Mouse (Mus musculus) ES-E14 (cell line): ENCODE data around the gene Fbxo36. TPM values are rescaled to one million over a fixed set of nuclear protein-coding genes. Genes with fewer than 3 reads are reported as not detected.

Source experiments
- DNase-seq: peaks from one replicate; pipeline ENCODE4 v3.0.0-alpha.2; 2013; ENCODE audit warnings: low read depth, low spot score
- H3K27ac ChIP-seq: 2 replicates; pipeline ENCODE4 v1.5.1; 2012; ENCODE audit warnings: low read depth, mild to moderate bottlenecking, low read length, moderate library complexity, mixed read lengths; ENCODE audit not compliant: poor library complexity, insufficient read depth, severe bottlenecking
- H3K36me3 ChIP-seq: 2 replicates; pipeline ENCODE4 v1.6.1; 2012; ENCODE audit warnings: mild to moderate bottlenecking, low read length, moderate library complexity, mixed read lengths; ENCODE audit not compliant: control insufficient read depth, poor library complexity, insufficient read depth, severe bottlenecking
- H3K4me1 ChIP-seq, 2 experiments: fragments of 150-350 bp in 1 of 2; sonication (generic) in 1 of 2; 2 replicates each; pipeline ENCODE4 v1.6.1; 2012; ENCODE audit warnings: low read length in 2 of 2, mild to moderate bottlenecking in 1 of 2, mixed read lengths in 1 of 2; ENCODE audit not compliant: control insufficient read depth in 2 of 2, insufficient read depth in 2 of 2, poor library complexity in 1 of 2
- H3K4me3 ChIP-seq, 2 experiments: fragments of 150-350 bp in 1 of 2; sonication (generic) in 1 of 2; 2 replicates each; pipeline ENCODE4 v1.5.1; 2012; ENCODE audit warnings: low read length in 2 of 2, low read depth in 1 of 2, mild to moderate bottlenecking in 1 of 2, mixed read lengths in 1 of 2; ENCODE audit not compliant: insufficient read depth in 1 of 2, poor library complexity in 1 of 2, severe bottlenecking in 1 of 2
- H3K9ac ChIP-seq: 2 replicates; pipeline ENCODE4 v1.6.1; 2012; ENCODE audit warnings: low read depth, mild to moderate bottlenecking, low read length, mixed read lengths; ENCODE audit not compliant: poor library complexity, insufficient read depth, severe bottlenecking
- H3K9me3 ChIP-seq: fragments of 150-350 bp; sonication (generic); 2 replicates; pipeline ENCODE4 v1.6.1; 2012; ENCODE audit warnings: low read depth, mild to moderate bottlenecking, low read length; ENCODE audit not compliant: control insufficient read depth, insufficient read depth
- CHD2 ChIP-seq: IDR thresholded peaks from 2 replicates; pipeline ENCODE4 v1.6.1; 2014; ENCODE audit warnings: mild to moderate bottlenecking, low read depth, low read length, inconsistent platforms
- HCFC1 ChIP-seq: IDR thresholded peaks from 2 replicates; pipeline ENCODE4 v1.6.1; 2012; ENCODE audit warnings: low read length, inconsistent platforms, borderline replicate concordance; ENCODE audit not compliant: insufficient read depth
- MAFK ChIP-seq: IDR thresholded peaks from 2 replicates; pipeline ENCODE4 v1.6.1; 2014; ENCODE audit warnings: mild to moderate bottlenecking, low read depth, low read length, inconsistent platforms; ENCODE audit not compliant: insufficient read depth
- ZC3H11A ChIP-seq: IDR thresholded peaks from 2 replicates; pipeline ENCODE4 v1.6.1; 2012; ENCODE audit warnings: low read depth, mild to moderate bottlenecking, inconsistent platforms, low read length, borderline replicate concordance
- ZNF384 ChIP-seq: IDR thresholded peaks from 2 replicates; pipeline ENCODE4 v1.6.1; 2012; ENCODE audit warnings: low read depth, low read length, inconsistent platforms
- in situ Hi-C, 2 experiments: fragments of 600-800 bp; cut with MboI; formaldehyde crosslinking; loops; one replicate each; pipeline ENCODE4 v1.15.1; 2025; ENCODE audit warnings: low sequenced_read_pairs in 2 of 2, inconsistent platforms in 1 of 2; ENCODE audit not compliant: unreplicated experiment in 2 of 2
- total RNA-seq: library from RNA; depleted of rRNA; stranded (reverse); fragments of 300-350 nt; gene quantifications from 2 replicates; pipeline ENCODE4 v1.2.3, GENCODE M21; 2012

The Fbxo36 gene
- total RNA-seq, 1 experiment: 4.3 TPM

DNA sequence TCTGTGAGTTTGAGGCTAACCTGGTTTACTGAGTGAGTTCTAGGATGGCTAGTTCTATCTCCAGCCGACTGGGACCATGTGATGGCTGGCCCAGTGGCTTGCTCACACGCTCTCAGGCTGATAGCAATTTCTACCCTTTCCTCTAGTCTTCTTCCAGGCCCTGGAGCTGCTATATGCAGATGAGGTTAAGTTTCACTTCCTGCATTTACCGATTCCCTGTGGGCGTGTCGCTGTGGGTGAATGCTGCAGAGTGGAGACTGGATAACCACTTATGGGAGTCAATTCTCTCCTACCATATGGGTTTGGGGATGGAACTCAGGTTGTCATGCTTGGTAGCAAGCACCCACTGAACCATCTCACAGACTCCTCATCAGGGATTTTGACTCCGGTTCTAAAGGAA, 84.5 kb downstream of the Fbxo36 start:
- in situ Hi-C loops: no loop called here
- H3K27ac ChIP-seq: no peak overlapping the region
- H3K4me1 ChIP-seq: peaks cover 0 to 8% of the 10 kb centered on the region in 2 experiments; a peak in 1 of 4 replicates
- H3K9me3 ChIP-seq: no peaks in the 10 kb centered on the region
- H3K4me3 ChIP-seq: no peak overlapping the region
- no peaks in the 10 kb centered on the region for H3K36me3 ChIP-seq
- DNase-seq: no peak
- no peak for TF ChIP-seq ZC3H11A
- TF ChIP-seq CHD2: no peak
- no peak for TF ChIP-seq HCFC1
- TF ChIP-seq MAFK: no peak
- no peak for TF ChIP-seq ZNF384
- H3K9ac ChIP-seq: no peak overlapping the region

DNA sequence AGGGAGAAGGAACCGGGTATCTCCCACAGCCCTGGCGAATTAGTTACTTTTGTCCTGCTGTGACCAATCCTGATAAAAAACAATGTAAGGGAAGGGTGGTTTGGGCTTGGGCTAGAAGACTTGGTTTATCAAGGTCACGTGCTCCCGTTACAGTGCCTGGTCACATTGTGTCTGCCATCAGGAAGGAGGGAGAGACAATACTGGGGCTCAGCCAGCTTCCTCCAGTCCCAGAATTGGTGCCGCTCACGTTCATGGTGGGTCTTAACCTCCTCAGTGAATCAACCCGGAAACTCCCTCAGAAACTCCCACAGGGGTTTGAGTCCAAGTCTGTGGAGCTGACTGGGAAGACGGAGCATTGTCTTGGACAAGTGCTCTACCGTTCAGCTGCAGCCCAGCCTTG, 86.0 kb downstream of the Fbxo36 start:
- peaks cover 0 to 10% of the 10 kb centered on the region in 2 experiments; a peak in 1 of 4 replicates for H3K4me1 ChIP-seq
- H3K9me3 ChIP-seq: no peaks in the 10 kb centered on the region
- in situ Hi-C loops: no loop called here
- no peak overlapping the region for H3K9ac ChIP-seq
- DNase-seq: no peak
- no peak overlapping the region for H3K27ac ChIP-seq
- TF ChIP-seq ZNF384: no peak
- H3K4me3 ChIP-seq: no peak overlapping the region
- H3K36me3 ChIP-seq: no peaks in the 10 kb centered on the region

DNA sequence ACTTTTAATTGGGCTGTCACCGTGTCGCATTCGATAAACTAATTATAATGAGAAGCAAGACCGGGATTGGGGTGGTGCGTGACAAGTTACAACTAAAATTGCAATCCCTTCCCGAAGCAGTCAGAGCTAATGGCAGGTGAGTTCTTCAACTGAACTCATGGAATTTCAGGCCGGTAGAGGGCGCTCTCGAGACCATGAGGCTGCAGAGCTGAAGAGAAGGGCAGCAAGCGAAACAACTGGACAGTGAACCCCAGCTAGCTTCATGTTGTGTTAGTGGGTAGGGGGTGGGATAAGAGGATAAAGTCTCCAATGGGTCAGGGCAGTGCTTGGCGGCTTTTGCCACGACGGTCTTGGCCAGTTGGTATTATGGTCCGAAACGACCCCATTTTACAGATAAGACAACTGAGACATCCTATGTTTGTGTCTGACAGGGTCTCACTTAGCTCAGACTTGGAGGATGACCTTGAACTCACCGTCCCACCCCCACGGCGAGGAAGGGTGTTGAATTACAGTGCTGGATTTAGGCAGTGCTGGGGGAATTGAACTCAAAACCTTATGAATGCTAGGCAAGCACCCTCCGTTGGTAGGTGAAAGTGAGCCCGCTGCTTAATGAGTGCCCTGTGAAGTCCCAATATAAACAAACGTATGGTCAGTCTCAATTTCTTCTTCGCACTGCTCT, 94.0 kb downstream of the Fbxo36 start:
- TF ChIP-seq MAFK (no peak), CHD2 (no peak), ZNF384 (no peak), ZC3H11A (no peak; the same call in 1 of the 2 replicates), HCFC1 (no peak)

DNA sequence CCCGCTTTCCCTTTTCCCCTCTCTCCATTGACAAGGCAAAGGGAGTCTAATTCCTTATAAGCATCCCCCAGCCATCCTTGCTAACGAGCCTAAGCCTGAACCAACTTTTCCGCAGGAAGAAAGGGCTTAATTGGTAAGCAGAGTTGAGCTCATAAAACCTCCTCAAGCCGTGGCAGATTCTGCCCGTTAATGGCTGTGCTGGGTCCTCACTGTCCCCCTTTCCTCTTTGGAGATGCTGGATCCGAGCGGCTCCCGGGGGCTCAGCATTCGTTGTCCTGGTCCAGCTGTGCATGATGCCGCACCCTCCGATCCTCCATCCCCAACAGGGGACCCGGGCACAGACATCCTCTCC, 94.5 kb downstream of the Fbxo36 start:
- peaks cover 0 to 4% of the 10 kb centered on the region in 2 experiments; a peak in 1 of 4 replicates for H3K4me1 ChIP-seq
- peak; percentile 12 for DNase-seq
- no peaks in the 10 kb centered on the region for H3K36me3 ChIP-seq
- peak overlapping the region; percentile 78 for H3K9ac ChIP-seq
- peak overlapping the region; percentile 82 to 83 for H3K4me3 ChIP-seq
- no peaks in the 10 kb centered on the region for H3K9me3 ChIP-seq
- no peak overlapping the region for H3K27ac ChIP-seq
- in situ Hi-C loops: no loop called here
- TF ChIP-seq MAFK: no peak
- no peak for TF ChIP-seq ZNF384
- no peak for TF ChIP-seq HCFC1
- TF ChIP-seq CHD2: no peak
- TF ChIP-seq ZC3H11A: no peak

More for the DNA sequence above, 94.0 kb downstream of the Fbxo36 start:
- H3K9ac ChIP-seq: no peak overlapping the region
- in situ Hi-C loops: no loop called here
- H3K27ac ChIP-seq: no peak overlapping the region
- H3K9me3 ChIP-seq: no peaks in the 10 kb centered on the region
- H3K4me3 ChIP-seq: peak overlapping the region; percentile 82 to 83
- H3K4me1 ChIP-seq: peaks cover 0 to 5% of the 10 kb centered on the region in 2 experiments; a peak in 1 of 4 replicates
- DNase-seq: peak; percentile 69
- H3K36me3 ChIP-seq: no peaks in the 10 kb centered on the region
